Mouse (Mus musculus): ENCODE results near the gene Pxylp1. TPM values are rescaled to one million over a fixed set of nuclear protein-coding genes. Genes with fewer than 3 reads are reported as not detected.
A peak's percentile ranks its signal among the peaks of the same experiment; 100 is the strongest.

Gene Pxylp1
- polyA plus RNA-seq, 1 experiment = 8.6 TPM

GRCm38 (mm10) chr9:96818822-96819481 lies 73.5 kb downstream of the Pxylp1 start:
- TF ChIP-seq CTCF (IDR thresholded peaks at IDR 0.05; ENCODE audit: insufficient read depth, low read length) (no peak), POLR2A (IDR thresholded peaks at IDR 0.05; ENCODE audit: borderline replicate concordance, extremely low read depth, low read depth, low read length) (no peak)
- 64% methylated on average over 11 of the region's 11 CpGs for WGBS
- no peaks in the 10 kb centered on the region; the same call in 1 of the 2 replicates for H3K4me1 ChIP-seq (ENCODE audit: control insufficient read depth, insufficient read depth, low read length)

DNA sequence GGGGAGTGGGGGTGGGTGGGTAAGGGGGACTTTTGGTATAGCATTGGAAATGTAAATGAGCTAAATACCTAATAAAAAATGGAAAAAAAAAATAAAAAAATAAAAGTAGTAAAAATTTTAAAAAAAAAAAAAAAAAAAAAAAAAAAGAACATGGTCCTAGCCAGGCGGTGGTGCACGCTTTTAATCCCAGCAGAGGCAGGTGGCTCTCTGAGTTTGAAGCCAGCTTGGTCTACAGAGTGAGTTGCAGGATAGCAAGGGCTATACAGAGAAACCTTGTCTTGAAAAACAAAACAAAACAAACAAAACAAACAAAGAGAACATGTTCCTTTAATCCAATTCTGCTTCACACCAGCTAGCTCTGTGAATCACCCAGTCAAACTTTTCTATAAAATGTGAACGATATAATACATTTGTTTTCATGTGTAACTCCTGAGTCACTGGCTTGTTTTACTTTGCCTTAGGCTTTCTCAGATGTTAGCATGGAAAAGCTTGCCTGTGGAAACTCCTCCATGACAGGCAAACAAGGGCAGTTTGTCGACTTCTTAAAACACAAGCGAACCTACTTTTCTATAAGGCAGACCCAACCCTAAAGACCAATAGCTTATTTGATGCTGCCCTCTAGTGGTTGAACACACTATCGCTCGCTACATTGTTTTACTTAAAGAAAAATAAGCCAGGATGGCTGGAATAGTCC lies 74.2 kb downstream of the Pxylp1 start:
- Histone ChIP-seq H3K4me1 (ENCODE audit: control insufficient read depth, insufficient read depth, low read length) (no peaks in the 10 kb centered on the region; the same call in 1 of the 2 replicates), H3K4me3 (replicated peaks; ENCODE audit: extremely low read depth, low read depth, low read length) (no peak overlapping the region)
- TF ChIP-seq CTCF (IDR thresholded peaks at IDR 0.05; ENCODE audit: insufficient read depth, low read length) (0 out of 2 replicates have a peak, but pooled peaks have one; percentile 21), POLR2A (IDR thresholded peaks at IDR 0.05; ENCODE audit: borderline replicate concordance, extremely low read depth, low read depth, low read length) (no peak)
- peak; percentile 31 for DNase-seq
- 38% methylated on average over 7 of the region's 7 CpGs for WGBS

More at GRCm38 (mm10) chr9:96818822-96819481, 73.5 kb downstream of the Pxylp1 start:
- H3K4me3 ChIP-seq (replicated peaks; ENCODE audit: extremely low read depth, low read depth, low read length) = no peak overlapping the region
- no peak for DNase-seq

GRCm38 (mm10) chr9:96811996-96812395 lies 80.5 kb downstream of the Pxylp1 start:
- no peak for TF ChIP-seq POLR2A (IDR thresholded peaks at IDR 0.05; ENCODE audit: borderline replicate concordance, extremely low read depth, low read depth, low read length)
- TF ChIP-seq CTCF (IDR thresholded peaks at IDR 0.05; ENCODE audit: insufficient read depth, low read length) = no peak
- no peak for DNase-seq
- no peak overlapping the region for H3K4me3 ChIP-seq (replicated peaks; ENCODE audit: extremely low read depth, low read depth, low read length)
- no peaks in the 10 kb centered on the region for H3K4me1 ChIP-seq (ENCODE audit: control insufficient read depth, insufficient read depth, low read length)
- WGBS = 45% methylated on average over 4 of the region's 4 CpGs

- no peak overlapping the region for H3K4me3 ChIP-seq (replicated peaks; ENCODE audit: extremely low read depth, low read depth, low read length)
- DNase-seq = no peak
- WGBS = 26% methylated on average over 5 of the region's 5 CpGs
- H3K4me1 ChIP-seq (ENCODE audit: control insufficient read depth, insufficient read depth, low read length) = no peaks in the 10 kb centered on the region
- TF ChIP-seq CTCF (IDR thresholded peaks at IDR 0.05; ENCODE audit: insufficient read depth, low read length) (no peak), POLR2A (IDR thresholded peaks at IDR 0.05; ENCODE audit: borderline replicate concordance, extremely low read depth, low read depth, low read length) (no peak)
Observed at GRCm38 (mm10) chr9:96800131-96800825, 92.2 kb downstream of the Pxylp1 start.

DNA sequence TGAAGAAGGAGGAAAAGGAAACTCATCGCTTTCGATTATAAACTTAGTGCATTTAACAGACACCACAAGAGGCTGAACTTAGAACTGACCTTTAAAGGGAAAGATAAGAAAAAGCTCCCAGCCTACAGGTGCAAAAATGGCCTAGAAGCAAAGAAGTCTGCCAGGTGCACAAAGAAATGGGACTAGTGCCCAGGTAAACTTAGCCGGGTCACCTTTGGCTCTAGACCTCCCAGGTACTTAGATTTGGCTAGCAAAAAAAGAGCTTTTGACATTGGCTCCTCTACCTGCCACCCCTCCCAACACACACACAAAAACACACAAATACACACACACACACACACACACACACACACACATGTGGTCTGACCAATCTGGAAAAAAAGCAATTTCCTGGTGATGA lies 95.2 kb downstream of the Pxylp1 start:
- Histone ChIP-seq H3K4me1 (ENCODE audit: control insufficient read depth, insufficient read depth, low read length) (no peaks in the 10 kb centered on the region), H3K4me3 (replicated peaks; ENCODE audit: extremely low read depth, low read depth, low read length) (no peak overlapping the region)
- 42% methylated on average over 3 of the region's 3 CpGs for WGBS
- DNase-seq = no peak
- TF ChIP-seq POLR2A (IDR thresholded peaks at IDR 0.05; ENCODE audit: borderline replicate concordance, extremely low read depth, low read depth, low read length) = no peak
- TF ChIP-seq CTCF (IDR thresholded peaks at IDR 0.05; ENCODE audit: insufficient read depth, low read length) = no peak

GRCm38 (mm10) chr9:96795399-96795928 lies 97.0 kb downstream of the Pxylp1 start:
- DNase-seq = no peak
- H3K4me3 ChIP-seq (replicated peaks; ENCODE audit: extremely low read depth, low read depth, low read length) = peak overlapping the region; percentile 26
- WGBS = 16% methylated on average over 10 of the region's 10 CpGs
- no peak for TF ChIP-seq CTCF (IDR thresholded peaks at IDR 0.05; ENCODE audit: insufficient read depth, low read length)
- TF ChIP-seq POLR2A (IDR thresholded peaks at IDR 0.05; ENCODE audit: borderline replicate concordance, extremely low read depth, low read depth, low read length) = no peak
- H3K4me1 ChIP-seq (ENCODE audit: control insufficient read depth, insufficient read depth, low read length) = no peaks in the 10 kb centered on the region

DNA sequence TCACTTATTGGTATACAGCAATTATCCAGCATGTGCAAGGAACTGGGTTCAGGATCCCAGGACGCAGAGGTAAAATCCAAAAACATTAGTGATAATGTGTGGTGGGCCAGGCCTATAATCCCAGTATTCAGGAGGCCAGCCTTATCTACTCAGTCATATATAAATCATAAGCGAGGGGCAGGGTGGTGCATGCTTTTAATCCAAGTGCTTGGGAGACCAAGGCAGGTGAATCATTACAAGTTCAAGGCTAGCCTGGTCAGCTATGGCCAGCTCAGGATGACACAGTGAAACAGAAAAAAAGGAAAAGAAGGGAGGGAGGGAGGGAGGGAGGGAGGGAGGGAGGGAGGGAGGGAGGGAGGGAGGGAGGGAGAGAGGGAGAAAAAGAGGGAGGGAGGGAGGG lies 97.9 kb downstream of the Pxylp1 start:
- Histone ChIP-seq H3K4me1 (ENCODE audit: control insufficient read depth, insufficient read depth, low read length) (no peaks in the 10 kb centered on the region), H3K4me3 (replicated peaks; ENCODE audit: extremely low read depth, low read depth, low read length) (no peak overlapping the region)
- no peak for DNase-seq
- 93% methylated on average over 2 of the region's 2 CpGs for WGBS
- TF ChIP-seq POLR2A (IDR thresholded peaks at IDR 0.05; ENCODE audit: borderline replicate concordance, extremely low read depth, low read depth, low read length) (no peak), CTCF (IDR thresholded peaks at IDR 0.05; ENCODE audit: insufficient read depth, low read length) (no peak)

DNA sequence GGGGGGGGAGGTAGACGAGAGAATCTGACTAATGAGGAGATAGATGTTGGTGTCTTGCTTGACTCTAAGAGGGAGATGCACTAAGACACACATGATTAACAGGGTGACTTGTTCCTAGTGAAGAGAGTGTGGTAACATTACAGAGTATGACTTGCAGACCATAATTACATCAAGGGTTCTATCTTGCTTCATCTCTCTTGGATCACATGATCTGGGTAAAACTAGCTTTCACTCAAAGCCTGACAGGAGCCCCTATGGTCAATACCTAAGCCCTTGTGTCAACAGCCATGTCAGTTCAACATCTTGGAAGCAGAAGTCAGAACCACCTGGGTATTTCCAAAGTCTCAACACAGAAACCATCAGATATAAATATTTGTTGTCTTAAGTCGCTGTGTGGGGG lies 99.9 kb downstream of the Pxylp1 start:
- Histone ChIP-seq H3K4me3 (replicated peaks; ENCODE audit: extremely low read depth, low read depth, low read length) (no peak overlapping the region), H3K4me1 (ENCODE audit: control insufficient read depth, insufficient read depth, low read length) (no peaks in the 10 kb centered on the region)
- WGBS = 61% methylated on average over 2 of the region's 2 CpGs
- TF ChIP-seq POLR2A (IDR thresholded peaks at IDR 0.05; ENCODE audit: borderline replicate concordance, extremely low read depth, low read depth, low read length) = no peak
- TF ChIP-seq CTCF (IDR thresholded peaks at IDR 0.05; ENCODE audit: insufficient read depth, low read length) = no peak
- DNase-seq = no peak

DNA sequence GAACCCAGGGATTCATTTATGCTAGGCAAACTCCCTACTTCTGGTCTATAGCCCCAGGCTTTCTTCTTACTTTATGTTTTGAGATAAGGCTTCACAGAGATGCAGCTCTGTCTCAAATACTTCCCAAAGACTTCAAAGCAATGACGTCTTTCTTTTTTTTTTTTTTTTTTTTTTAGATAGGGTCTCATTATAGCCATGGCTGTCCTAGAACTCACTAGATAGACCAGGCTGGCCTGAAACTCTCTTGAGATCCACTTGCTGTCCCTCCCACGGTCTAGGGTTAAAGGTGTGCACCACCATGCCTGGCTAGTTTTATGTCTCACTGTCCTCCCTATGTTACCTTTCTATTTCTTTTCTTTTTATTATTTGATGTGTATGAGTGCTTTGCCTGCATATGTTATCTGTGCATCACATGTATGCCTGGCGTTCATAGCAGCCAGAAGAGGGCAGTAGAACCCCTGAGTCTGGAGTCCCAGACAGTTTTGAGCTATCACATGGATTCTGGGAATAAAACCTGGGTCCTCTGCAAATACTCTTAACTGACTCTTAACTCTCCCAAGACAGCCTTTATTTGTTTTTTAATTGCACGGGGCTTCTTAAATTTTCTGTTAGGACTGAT lies 102.0 kb downstream of the Pxylp1 start:
- DNase-seq = no peak
- H3K4me1 ChIP-seq (ENCODE audit: control insufficient read depth, insufficient read depth, low read length) = peaks cover 3% of the 10 kb centered on the region
- no peak overlapping the region for H3K4me3 ChIP-seq (replicated peaks; ENCODE audit: extremely low read depth, low read depth, low read length)
- TF ChIP-seq POLR2A (IDR thresholded peaks at IDR 0.05; ENCODE audit: borderline replicate concordance, extremely low read depth, low read depth, low read length) = no peak
- TF ChIP-seq CTCF (IDR thresholded peaks at IDR 0.05; ENCODE audit: insufficient read depth, low read length) = 0 out of 2 replicates have a peak, but pooled peaks have one; percentile 10
- WGBS = 58% methylated on average over 4 of the region's 4 CpGs
